Mouse (Mus musculus): ENCODE measurements around the gene Baz1a. TPM values are rescaled to one million over a fixed set of nuclear protein-coding genes. Genes with fewer than 3 reads are reported as not detected.

Gene Baz1a
- total and polyA plus RNA-seq, 2 experiments from 2014 or later, result 4.3 to 5.5 TPM

DNA sequence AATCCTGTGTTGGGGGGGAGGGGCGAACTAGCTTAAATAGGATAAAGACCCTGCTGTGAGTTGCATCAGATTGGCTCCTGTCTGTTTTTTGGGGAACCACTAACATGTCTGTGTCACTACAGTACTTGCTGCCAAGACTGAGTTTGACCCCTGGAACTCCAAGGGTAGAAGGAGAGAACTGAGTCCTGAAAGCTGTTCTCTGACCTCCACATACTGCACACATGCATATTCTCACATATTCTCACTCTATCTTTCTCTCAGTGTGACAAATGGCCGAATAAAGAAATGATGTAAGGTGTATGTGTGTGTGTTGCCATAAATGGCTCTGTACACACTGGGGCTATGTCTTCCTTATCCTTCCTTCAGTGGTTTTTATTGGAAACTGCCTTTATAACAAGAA is 9.1 kb upstream of the Baz1a start:
- no peaks in the 10 kb centered on the region for H3K36me3 ChIP-seq (ENCODE audit: insufficient read depth)
- ATAC-seq, result no peak
- 68% methylated on average over 2 of the region's 2 CpGs for WGBS

GRCm38 (mm10) chr12:55019421-55019877 is 5.3 kb upstream of the Baz1a start:
- H3K4me1 ChIP-seq (ENCODE audit: insufficient read depth), result no peaks in the 10 kb centered on the region
- TF ChIP-seq CTCF (IDR thresholded peaks at IDR 0.05; ENCODE audit: low read depth), result no peak
- no peak for ATAC-seq
- H3K9ac ChIP-seq, result no peak overlapping the region
- WGBS, result 88% methylated on average over 7 of the region's 7 CpGs
- no peak overlapping the region for H3K27ac ChIP-seq (ENCODE audit: low read depth, low read length)
- no peak for DNase-seq
- no peaks in the 10 kb centered on the region for H3K27me3 ChIP-seq (ENCODE audit: insufficient read depth, low read length)
- no peaks in the 10 kb centered on the region for H3K9me3 ChIP-seq (ENCODE audit: low read length)
- H3K36me3 ChIP-seq (ENCODE audit: insufficient read depth), result no peaks in the 10 kb centered on the region
- no peak overlapping the region for H3K4me3 ChIP-seq (ENCODE audit: low read depth, low read length)
- H3K4me2 ChIP-seq (ENCODE audit: low read depth), result no peak overlapping the region

More for the DNA sequence above, 9.1 kb upstream of the Baz1a start:
- no peak for DNase-seq
- Histone ChIP-seq H3K4me2 (ENCODE audit: low read depth) (no peak overlapping the region), H3K9ac (no peak overlapping the region), H3K27me3 (ENCODE audit: insufficient read depth, low read length) (no peaks in the 10 kb centered on the region), H3K9me3 (ENCODE audit: low read length) (no peaks in the 10 kb centered on the region), H3K4me3 (ENCODE audit: low read depth, low read length) (no peak overlapping the region), H3K27ac (ENCODE audit: low read depth, low read length) (no peak overlapping the region), H3K4me1 (ENCODE audit: insufficient read depth) (no peaks in the 10 kb centered on the region)
- no peak for TF ChIP-seq CTCF (IDR thresholded peaks at IDR 0.05; ENCODE audit: low read depth)

DNA sequence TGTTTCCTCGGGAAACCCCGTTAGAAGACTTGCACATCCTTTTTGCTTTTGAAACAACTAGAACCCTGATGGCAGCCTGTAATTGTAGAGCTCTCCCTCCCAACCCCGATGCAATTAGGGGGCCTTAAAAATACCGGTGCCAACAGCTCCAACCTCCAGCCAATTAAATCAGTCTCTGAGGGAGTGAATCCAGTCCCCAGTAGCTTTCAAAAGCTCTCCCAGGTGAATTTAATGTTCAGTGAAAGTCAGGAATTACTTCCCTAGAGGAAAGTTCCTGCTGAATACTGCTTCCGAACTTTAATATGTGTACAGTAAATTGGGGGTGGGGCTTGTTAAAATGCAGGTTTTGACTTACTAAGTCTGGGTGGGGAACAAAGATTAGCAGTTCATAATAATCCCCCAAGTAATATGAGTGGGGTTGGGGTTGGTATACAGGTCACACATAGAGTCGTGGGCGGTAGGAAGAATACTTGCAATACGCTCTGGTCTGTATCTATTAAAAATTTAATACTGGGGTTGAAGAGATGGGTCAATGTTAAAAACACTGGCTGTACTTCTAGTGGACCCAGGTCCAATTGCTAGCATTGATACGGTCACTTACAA is 3.1 kb upstream of the Baz1a start:
- Histone ChIP-seq H3K4me1 (ENCODE audit: insufficient read depth) (no peaks in the 10 kb centered on the region), H3K9me3 (ENCODE audit: low read length) (no peaks in the 10 kb centered on the region), H3K27me3 (ENCODE audit: insufficient read depth, low read length) (no peaks in the 10 kb centered on the region), H3K9ac (no peak overlapping the region), H3K36me3 (ENCODE audit: insufficient read depth) (no peaks in the 10 kb centered on the region), H3K4me3 (ENCODE audit: low read depth, low read length) (no peak overlapping the region), H3K4me2 (ENCODE audit: low read depth) (no peak overlapping the region), H3K27ac (ENCODE audit: low read depth, low read length) (no peak overlapping the region)
- ATAC-seq, result no peak
- WGBS, result 45% methylated on average over 9 of the region's 9 CpGs
- DNase-seq, result no peak
- TF ChIP-seq CTCF (IDR thresholded peaks at IDR 0.05; ENCODE audit: low read depth), result no peak

DNA sequence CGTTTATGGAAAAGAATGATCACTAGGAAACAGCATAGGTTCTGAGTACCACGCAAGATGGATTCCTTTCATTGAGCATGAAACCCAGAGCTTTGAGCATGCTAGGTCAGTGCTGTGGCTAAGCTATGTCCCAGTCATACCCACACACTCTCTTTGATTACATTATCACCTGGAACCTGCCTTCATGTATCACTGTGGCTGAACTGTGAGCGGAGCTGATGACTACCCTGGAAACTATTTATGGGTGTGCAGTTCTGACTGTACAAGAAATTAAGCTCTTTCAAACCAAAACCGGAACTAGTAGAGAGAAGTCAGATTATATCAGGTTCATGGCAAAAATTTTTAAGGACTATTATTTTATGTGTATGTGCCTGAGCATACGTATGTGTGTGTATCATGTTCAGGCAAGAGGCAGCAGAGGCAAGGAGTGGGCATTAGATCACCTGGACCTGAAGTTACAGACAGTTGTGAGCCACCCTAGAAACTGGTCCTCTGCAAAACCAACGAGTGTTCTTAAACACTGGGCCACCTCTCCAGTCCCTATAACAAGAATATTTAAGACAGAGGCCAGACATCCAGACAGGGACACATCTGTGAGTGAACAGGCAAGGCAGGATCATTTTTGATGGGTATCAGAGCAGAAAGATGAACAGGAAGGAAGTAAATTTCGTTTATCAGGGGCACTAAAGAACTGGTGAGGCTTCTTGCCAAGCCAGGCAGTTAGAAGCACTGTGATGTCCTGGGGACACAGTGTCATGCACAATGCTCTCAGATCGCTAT is 2.4 kb upstream of the Baz1a start:
- no peak for DNase-seq
- no peak for TF ChIP-seq CTCF (IDR thresholded peaks at IDR 0.05; ENCODE audit: low read depth)
- H3K9ac ChIP-seq, result no peak overlapping the region
- no peak for ATAC-seq
- H3K4me2 ChIP-seq (ENCODE audit: low read depth), result no peak overlapping the region
- H3K9me3 ChIP-seq (ENCODE audit: low read length), result no peaks in the 10 kb centered on the region
- WGBS, result 69% methylated on average over 8 of the region's 8 CpGs
- no peak overlapping the region for H3K4me3 ChIP-seq (ENCODE audit: low read depth, low read length)
- H3K27ac ChIP-seq (ENCODE audit: low read depth, low read length), result no peak overlapping the region
- H3K4me1 ChIP-seq (ENCODE audit: insufficient read depth), result no peaks in the 10 kb centered on the region
- no peaks in the 10 kb centered on the region for H3K27me3 ChIP-seq (ENCODE audit: insufficient read depth, low read length)
- no peaks in the 10 kb centered on the region for H3K36me3 ChIP-seq (ENCODE audit: insufficient read depth)

DNA sequence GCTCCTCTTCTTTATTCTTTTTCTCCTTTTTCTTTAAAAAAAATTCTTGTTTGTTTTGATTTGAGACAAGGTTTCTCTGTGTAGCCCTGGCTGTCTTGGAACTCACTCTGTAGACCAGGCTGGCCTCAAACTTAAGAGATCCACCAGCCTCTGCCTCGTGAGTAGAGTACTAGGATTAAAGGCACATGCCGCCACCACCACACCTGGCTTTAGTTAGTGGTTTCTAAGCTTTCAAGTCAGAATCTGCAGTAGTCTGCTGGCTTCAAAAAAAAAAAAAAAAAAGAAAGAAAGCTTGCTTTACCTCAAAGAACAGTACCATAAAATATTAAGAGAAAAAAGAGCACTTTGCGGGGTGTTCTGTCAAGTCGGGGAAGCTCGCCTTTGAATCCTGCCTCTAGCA is 1.3 kb upstream of the Baz1a start:
- 82% methylated on average over 5 of the region's 5 CpGs for WGBS

GRCm38 (mm10) chr12:55013031-55013430 is 1.1 kb downstream of the Baz1a start:
- Histone ChIP-seq H3K36me3 (ENCODE audit: insufficient read depth) (no peaks in the 10 kb centered on the region), H3K27me3 (ENCODE audit: insufficient read depth, low read length) (no peaks in the 10 kb centered on the region), H3K9ac (no peak overlapping the region), H3K4me2 (ENCODE audit: low read depth) (no peak overlapping the region), H3K4me1 (ENCODE audit: insufficient read depth) (no peaks in the 10 kb centered on the region), H3K27ac (ENCODE audit: low read depth, low read length) (no peak overlapping the region), H3K4me3 (ENCODE audit: low read depth, low read length) (no peak overlapping the region), H3K9me3 (ENCODE audit: low read length) (no peaks in the 10 kb centered on the region)
- ATAC-seq (no peak), DNase-seq (no peak)
- WGBS, result 94% methylated on average over 1 of the region's 1 CpGs
- TF ChIP-seq CTCF (IDR thresholded peaks at IDR 0.05; ENCODE audit: low read depth), result no peak

More for the DNA sequence above, 1.3 kb upstream of the Baz1a start:
- Histone ChIP-seq H3K4me2 (ENCODE audit: low read depth) (no peak overlapping the region), H3K27ac (ENCODE audit: low read depth, low read length) (no peak overlapping the region), H3K36me3 (ENCODE audit: insufficient read depth) (no peaks in the 10 kb centered on the region), H3K9me3 (ENCODE audit: low read length) (no peaks in the 10 kb centered on the region), H3K27me3 (ENCODE audit: insufficient read depth, low read length) (no peaks in the 10 kb centered on the region), H3K9ac (no peak overlapping the region), H3K4me3 (ENCODE audit: low read depth, low read length) (no peak overlapping the region), H3K4me1 (ENCODE audit: insufficient read depth) (no peaks in the 10 kb centered on the region)
- DNase-seq (no peak), ATAC-seq (no peak)
- no peak for TF ChIP-seq CTCF (IDR thresholded peaks at IDR 0.05; ENCODE audit: low read depth)

DNA sequence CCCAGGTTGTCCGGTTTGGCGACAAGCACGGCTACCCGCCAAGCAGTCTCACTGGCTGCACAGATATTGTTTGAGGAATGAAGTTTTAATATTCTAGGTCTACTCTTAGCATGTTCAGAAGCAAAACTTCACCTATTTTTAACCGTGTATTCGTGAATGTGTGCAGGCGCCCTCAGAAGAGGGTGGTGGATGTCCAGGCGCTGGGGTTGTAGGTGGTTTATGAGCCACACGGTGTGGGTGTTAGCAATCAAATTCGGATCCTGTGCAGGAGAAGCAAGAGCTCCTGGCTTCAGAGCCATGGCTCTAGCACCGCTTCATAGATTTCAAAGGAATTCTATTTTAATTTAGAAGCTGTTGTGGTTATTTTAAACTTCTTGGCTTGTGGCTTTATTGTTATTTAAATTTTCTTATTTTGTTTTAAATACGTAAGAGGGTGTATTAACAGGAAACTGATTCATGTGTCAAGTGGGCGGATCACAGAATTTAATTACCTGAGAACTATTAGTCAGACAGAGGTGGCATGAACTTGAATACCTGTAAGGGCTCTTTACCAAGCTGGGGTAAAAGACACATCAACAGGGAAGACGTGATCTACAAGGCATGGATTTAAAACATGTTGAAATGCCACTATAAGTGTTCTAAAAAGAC is 6.7 kb downstream of the Baz1a start:
- WGBS, result 79% methylated on average over 14 of the region's 14 CpGs
- no peak overlapping the region for H3K4me2 ChIP-seq (ENCODE audit: low read depth)
- no peaks in the 10 kb centered on the region for H3K4me1 ChIP-seq (ENCODE audit: insufficient read depth)
- H3K4me3 ChIP-seq (ENCODE audit: low read depth, low read length), result no peak overlapping the region
- DNase-seq, result no peak
- ATAC-seq, result no peak
- no peak for TF ChIP-seq CTCF (IDR thresholded peaks at IDR 0.05; ENCODE audit: low read depth)
- H3K9ac ChIP-seq, result no peak overlapping the region
- H3K9me3 ChIP-seq (ENCODE audit: low read length), result no peaks in the 10 kb centered on the region
- H3K36me3 ChIP-seq (ENCODE audit: insufficient read depth), result no peaks in the 10 kb centered on the region
- H3K27me3 ChIP-seq (ENCODE audit: insufficient read depth, low read length), result no peaks in the 10 kb centered on the region
- H3K27ac ChIP-seq (ENCODE audit: low read depth, low read length), result no peak overlapping the region
